Mouse (Mus musculus) midbrain, embryonic 13.5 days (tissue): Measurements from ENCODE around the gene Fgf8. TPM values are rescaled to one million over a fixed set of nuclear protein-coding genes. Genes with fewer than 3 reads are reported as not detected.

Source experiments
- ATAC-seq: fragments of 200-750 bp; cut with Nextera tagmentation; 2 replicates; pipeline ENCODE4 v1.8.0; 2017; ENCODE audit warnings: mild to moderate bottlenecking, moderate TSS enrichment, moderate library complexity
- H3K27ac ChIP-seq: fragments of 300-500 bp; sonication (generic); 2 replicates; pipeline ENCODE4 v1.5.1; 2015; ENCODE audit warnings: inconsistent platforms, mild to moderate bottlenecking, moderate library complexity
- H3K27me3 ChIP-seq: fragments of 300-500 bp; sonication (generic); 2 replicates; pipeline ENCODE4 v1.6.1; 2015; ENCODE audit warnings: mild to moderate bottlenecking, inconsistent platforms
- H3K36me3 ChIP-seq: fragments of 300-500 bp; sonication (generic); 2 replicates; pipeline ENCODE4 v1.6.1; 2015; ENCODE audit warnings: mild to moderate bottlenecking, inconsistent platforms
- H3K4me1 ChIP-seq: fragments of 300-500 bp; sonication (generic); replicated peaks from 2 replicates; pipeline ENCODE4 v1.6.1; 2015; ENCODE audit warnings: inconsistent platforms
- H3K4me2 ChIP-seq: fragments of 300-500 bp; sonication (generic); replicated peaks from 2 replicates; pipeline ENCODE4 v1.6.1; 2015; ENCODE audit warnings: moderate library complexity, mild to moderate bottlenecking, inconsistent platforms
- H3K4me3 ChIP-seq: fragments of 300-500 bp; sonication (generic); replicated peaks from 2 replicates; pipeline ENCODE4 v1.5.1; 2015; ENCODE audit warnings: mild to moderate bottlenecking, inconsistent platforms
- H3K9ac ChIP-seq: fragments of 300-500 bp; sonication (generic); replicated peaks from 2 replicates; pipeline ENCODE4 v1.6.1; 2015; ENCODE audit warnings: mild to moderate bottlenecking, inconsistent platforms
- H3K9me3 ChIP-seq: fragments of 300-500 bp; sonication (generic); 2 replicates; pipeline ENCODE4 v1.6.1; 2016; ENCODE audit warnings: mild to moderate bottlenecking, inconsistent platforms
- WGBS: fragments of 180-500 bp; shearing (Covaris S2); methylation state at CpG from one replicate; pipeline ENCODE4 v1.1.7; 2015; 5-methylcytosine and 5-hydroxymethylcytosine counted together
- polyA plus RNA-seq: library from polyadenylated mRNA; unstranded; fragments of >200 nt; fragmentation: Nextera tagmentation; extraction: Ambion mirVana; gene quantifications from 2 replicates; pipeline ENCODE4 v1.2.1, GENCODE M21; 2015

Gene Fgf8
- 2.1 and 2.8 TPM in 2 replicates for polyA plus RNA-seq

- H3K4me3 ChIP-seq = peak within 1 kb of the TSS; percentile 40
- peaks cover 100% of the 10 kb centered on the region for H3K27me3 ChIP-seq
- peak within 1 kb of the TSS; percentile 62 for H3K9ac ChIP-seq
- ATAC-seq = no peak
- no peak within 1 kb of the TSS for H3K27ac ChIP-seq
- no peaks in the 10 kb centered on the region for H3K36me3 ChIP-seq
- peaks cover 41% of the 10 kb centered on the region for H3K4me1 ChIP-seq
- no peaks in the 10 kb centered on the region for H3K9me3 ChIP-seq
- under 1% methylated on average over 56 of the region's 68 CpGs for WGBS
- H3K4me2 ChIP-seq = peak within 1 kb of the TSS; percentile 66
Measured at GRCm38 (mm10) chr19:45742218-45742983, at the start of gene Fgf8. Fgf8 (minus strand) TSS chr19:45742915.

DNA sequence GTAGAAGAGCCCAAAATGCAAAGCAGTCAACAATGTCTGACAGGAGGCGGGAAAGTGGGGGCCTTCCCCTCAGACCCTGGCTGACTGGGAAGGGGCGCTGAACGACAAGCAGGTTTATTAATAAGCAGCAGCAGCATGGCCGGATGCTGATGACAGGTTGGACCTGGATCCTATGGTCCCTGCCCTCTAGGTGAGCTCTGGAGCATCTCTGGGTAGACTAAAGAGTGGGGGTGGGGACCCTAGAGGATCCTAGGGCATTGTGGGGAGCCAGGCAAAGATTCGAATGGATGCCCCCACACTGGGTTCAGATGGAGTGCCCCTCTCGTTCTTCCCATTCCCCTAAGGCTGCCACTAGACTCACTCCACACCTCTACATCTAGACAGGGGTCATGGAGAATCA is 49.7 kb upstream of the Fgf8 start:
- ATAC-seq = no peak
- no peaks in the 10 kb centered on the region for H3K9me3 ChIP-seq
- WGBS = 82% methylated on average over 6 of the region's 6 CpGs

DNA sequence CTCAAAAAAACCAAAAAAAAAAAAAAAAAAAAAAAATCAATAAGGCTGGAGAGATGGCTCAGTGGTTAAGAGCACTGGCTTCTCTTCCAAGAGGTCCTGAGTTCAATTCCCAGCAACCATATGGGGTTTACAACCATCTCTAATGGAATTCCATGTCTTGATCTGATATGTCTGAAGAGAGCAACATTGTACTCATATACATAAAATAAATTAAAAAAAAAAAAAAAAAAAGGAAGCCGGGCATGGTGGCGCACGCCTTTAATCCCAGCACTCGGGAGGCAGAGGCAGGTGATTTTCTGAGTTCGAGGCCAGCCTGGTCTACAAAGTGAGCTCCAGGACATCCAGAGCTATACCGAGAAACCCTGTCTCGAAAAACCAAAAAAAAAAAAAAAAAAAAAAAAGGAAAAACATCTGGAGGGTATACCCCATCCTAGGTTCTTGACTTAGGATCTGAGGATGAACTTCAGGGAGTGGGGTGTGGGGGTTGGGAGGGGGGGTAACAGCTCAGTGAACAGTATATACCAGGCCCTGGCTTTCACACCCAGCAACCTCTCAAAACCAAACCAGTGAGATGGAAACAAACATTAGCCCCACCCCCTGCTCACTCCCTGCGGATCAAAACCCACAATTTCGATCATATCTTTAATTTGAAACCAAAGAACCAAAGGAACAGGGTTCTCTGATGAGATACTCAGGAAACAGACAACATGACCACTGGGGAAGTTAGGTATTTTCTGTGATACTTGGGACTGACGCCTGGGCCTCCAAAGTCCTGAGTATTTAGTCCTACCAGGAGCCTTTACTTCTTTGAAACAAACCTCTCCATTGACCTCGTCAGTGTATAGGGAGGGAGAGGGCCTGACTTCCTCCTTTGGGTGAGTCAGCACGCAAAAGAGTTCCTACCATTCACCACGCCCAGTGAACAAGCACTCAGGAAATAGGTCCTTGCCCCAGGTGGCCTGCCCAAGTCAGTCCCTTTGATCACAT is 47.5 kb upstream of the Fgf8 start:
- Histone ChIP-seq H3K9me3 (no peaks in the 10 kb centered on the region), H3K4me1 (0 out of 2 replicates have a peak, but pooled peaks cover 4% of the 10 kb centered on the region), H3K4me3 (no peak overlapping the region), H3K9ac (no peak overlapping the region), H3K36me3 (no peaks in the 10 kb centered on the region), H3K4me2 (no peak overlapping the region), H3K27ac (no peak overlapping the region), H3K27me3 (no peaks in the 10 kb centered on the region)
- ATAC-seq = no peak
- WGBS = 83% methylated on average over 13 of the region's 13 CpGs

More for the DNA sequence above, 49.7 kb upstream of the Fgf8 start:
- Histone ChIP-seq H3K27me3 (no peaks in the 10 kb centered on the region), H3K4me2 (no peak overlapping the region), H3K4me3 (no peak overlapping the region), H3K36me3 (no peaks in the 10 kb centered on the region), H3K27ac (no peak overlapping the region), H3K4me1 (peaks cover 10% of the 10 kb centered on the region), H3K9ac (no peak overlapping the region)

- ATAC-seq = no peak
Measured at GRCm38 (mm10) chr19:45789365-45789764, 46.6 kb upstream of the Fgf8 start.

GRCm38 (mm10) chr19:45788337-45788736 is 45.6 kb upstream of the Fgf8 start:
- no peaks in the 10 kb centered on the region for H3K9me3 ChIP-seq
- no peak overlapping the region for H3K4me2 ChIP-seq
- no peaks in the 10 kb centered on the region for H3K36me3 ChIP-seq
- H3K4me1 ChIP-seq = peaks cover 9% of the 10 kb centered on the region
- H3K9ac ChIP-seq = no peak overlapping the region
- H3K27me3 ChIP-seq = no peaks in the 10 kb centered on the region
- no peak for ATAC-seq
- H3K27ac ChIP-seq = no peak overlapping the region
- WGBS = 94% methylated on average over 4 of the region's 4 CpGs
- H3K4me3 ChIP-seq = no peak overlapping the region

More at GRCm38 (mm10) chr19:45789365-45789764, 46.6 kb upstream of the Fgf8 start:
- Histone ChIP-seq H3K4me2 (no peak overlapping the region), H3K36me3 (no peaks in the 10 kb centered on the region), H3K27me3 (no peaks in the 10 kb centered on the region), H3K4me1 (0 out of 2 replicates have a peak, but pooled peaks cover 4% of the 10 kb centered on the region), H3K27ac (no peak overlapping the region), H3K9ac (no peak overlapping the region), H3K9me3 (no peaks in the 10 kb centered on the region), H3K4me3 (no peak overlapping the region)
- 77% methylated on average over 7 of the region's 7 CpGs for WGBS

DNA sequence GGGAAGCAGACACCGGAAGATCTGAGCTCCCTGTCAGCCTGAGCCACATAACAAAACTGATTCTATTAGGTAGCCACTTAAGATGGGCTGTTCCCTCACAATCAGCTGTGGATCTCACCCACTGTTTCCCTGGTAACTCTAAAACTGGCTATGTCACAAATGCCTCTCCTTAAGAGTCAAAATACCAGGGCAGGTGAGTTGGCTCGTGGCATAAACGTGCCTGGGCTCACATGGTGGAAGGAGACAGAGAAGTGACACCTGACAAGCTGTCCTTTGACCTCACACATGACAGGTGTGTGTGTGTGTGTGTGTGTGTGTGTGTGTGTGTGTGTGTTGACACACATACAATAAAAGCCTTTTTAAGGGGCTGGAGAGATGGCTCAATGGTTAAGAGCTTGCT is 44.7 kb upstream of the Fgf8 start:
- H3K9me3 ChIP-seq = no peaks in the 10 kb centered on the region
- peaks cover 5% of the 10 kb centered on the region for H3K4me1 ChIP-seq
- H3K4me2 ChIP-seq = no peak overlapping the region
- WGBS = 74% methylated on average over 3 of the region's 3 CpGs
- no peaks in the 10 kb centered on the region for H3K36me3 ChIP-seq
- H3K27ac ChIP-seq = no peak overlapping the region
- H3K27me3 ChIP-seq = no peaks in the 10 kb centered on the region
- H3K4me3 ChIP-seq = no peak overlapping the region
- no peak overlapping the region; the same call in 1 of the 2 replicates for H3K9ac ChIP-seq
- ATAC-seq = no peak

GRCm38 (mm10) chr19:45785470-45785869 is 42.8 kb upstream of the Fgf8 start:
- 65% methylated on average over 3 of the region's 3 CpGs for WGBS
- H3K27me3 ChIP-seq = no peaks in the 10 kb centered on the region
- no peak overlapping the region for H3K4me2 ChIP-seq
- H3K4me1 ChIP-seq = peaks cover 24% of the 10 kb centered on the region
- no peaks in the 10 kb centered on the region for H3K9me3 ChIP-seq
- no peaks in the 10 kb centered on the region for H3K36me3 ChIP-seq
- H3K27ac ChIP-seq = no peak overlapping the region
- no peak overlapping the region for H3K4me3 ChIP-seq
- no peak overlapping the region for H3K9ac ChIP-seq
- no peak for ATAC-seq

DNA sequence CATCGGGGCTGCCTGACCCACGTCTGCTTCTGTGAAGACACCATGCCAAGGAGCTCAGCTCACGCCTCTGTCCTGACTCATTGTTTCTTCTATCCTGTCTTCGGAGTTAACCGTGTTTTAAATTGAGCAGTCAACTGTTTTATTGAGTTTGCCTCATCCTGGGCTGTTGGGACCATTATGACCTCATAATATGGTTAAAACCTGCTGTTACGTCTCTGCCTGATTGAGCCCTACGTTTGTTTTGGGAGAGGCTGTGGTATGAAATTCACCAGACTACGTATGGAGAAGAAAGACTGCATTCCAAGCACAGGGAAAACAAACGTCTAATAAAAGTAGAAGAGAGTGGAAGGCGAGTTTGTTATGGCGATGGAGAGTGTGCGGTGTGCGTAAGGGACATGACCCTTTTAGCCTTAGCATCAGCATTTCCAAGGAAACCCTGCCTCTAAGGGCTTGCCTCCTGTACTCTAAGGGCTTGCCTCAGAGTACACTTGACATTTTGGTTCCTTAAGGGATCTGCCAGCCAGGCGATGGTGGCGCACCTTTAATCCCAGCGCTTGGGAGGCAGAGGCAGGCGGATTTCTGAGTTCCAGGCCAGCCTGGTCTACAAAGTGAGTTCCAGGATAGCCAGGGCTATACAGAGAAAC is 41.3 kb upstream of the Fgf8 start:
- ATAC-seq = no peak
- no peaks in the 10 kb centered on the region for H3K9me3 ChIP-seq
- peak overlapping the region; percentile 57; the same call in 1 of the 2 replicates for H3K9ac ChIP-seq
- H3K36me3 ChIP-seq = peaks cover 4% of the 10 kb centered on the region; the same call in 1 of the 2 replicates
- H3K4me2 ChIP-seq = peak overlapping the region; percentile 65
- peaks cover 38% of the 10 kb centered on the region for H3K4me1 ChIP-seq
- peak overlapping the region; percentile 65 for H3K27ac ChIP-seq
- peak overlapping the region; percentile 100 for H3K4me3 ChIP-seq
- 32% methylated on average over 17 of the region's 17 CpGs for WGBS
- no peaks in the 10 kb centered on the region for H3K27me3 ChIP-seq

DNA sequence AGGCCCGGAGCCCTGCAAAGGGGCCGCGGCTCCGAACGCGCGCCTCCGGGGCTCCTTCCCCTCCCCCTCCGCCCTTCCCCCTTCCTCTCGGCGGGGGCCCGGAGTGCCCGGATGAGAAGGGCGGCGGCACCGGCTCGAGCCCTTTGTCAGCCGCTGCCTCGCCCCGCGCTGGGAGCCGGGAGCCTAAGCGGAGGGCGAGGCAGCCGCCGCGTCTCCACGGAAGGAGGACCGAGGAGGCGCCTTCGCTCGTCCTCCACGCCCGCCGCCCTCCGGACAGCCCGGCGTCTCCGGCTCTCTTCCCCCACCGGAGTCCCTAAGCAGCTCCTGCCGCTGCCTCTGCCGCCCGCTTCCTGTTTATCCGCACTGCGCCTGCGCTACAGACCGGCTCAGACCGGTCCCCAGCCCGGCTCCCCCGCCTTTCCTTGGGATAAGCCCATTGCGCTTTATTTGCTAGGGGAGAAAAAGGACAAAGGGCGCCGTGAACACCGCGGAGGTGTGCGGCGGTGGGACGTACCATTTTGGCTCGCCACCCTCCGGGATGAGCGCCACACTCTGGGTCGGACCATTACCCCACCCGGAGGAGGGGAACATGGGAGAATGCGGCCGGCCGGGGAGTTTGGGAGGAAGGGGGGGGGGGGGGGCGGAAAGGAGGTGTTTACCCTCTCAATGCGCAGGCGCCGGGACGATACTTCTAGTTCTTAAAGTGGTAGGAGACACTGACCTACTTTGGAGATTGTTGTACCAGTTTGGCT is 40.6 kb upstream of the Fgf8 start, which contains the start of gene Mgea5:
Gene Mgea5, minus strand, starts transcription at position 657 of the 752 bp plus-strand sequence.
- Histone ChIP-seq H3K36me3 (peaks cover 10% of the 10 kb centered on the region), H3K9ac (peak within 1 kb of the TSS; percentile 99), H3K9me3 (no peaks in the 10 kb centered on the region), H3K27ac (peak within 1 kb of the TSS; percentile 98), H3K4me3 (peak within 1 kb of the TSS; percentile 100), H3K27me3 (no peaks in the 10 kb centered on the region), H3K4me1 (peaks cover 41% of the 10 kb centered on the region), H3K4me2 (peak within 1 kb of the TSS; percentile 65)
- ATAC-seq = peak; percentile 98
- under 1% methylated on average over 58 of the region's 71 CpGs for WGBS

DNA sequence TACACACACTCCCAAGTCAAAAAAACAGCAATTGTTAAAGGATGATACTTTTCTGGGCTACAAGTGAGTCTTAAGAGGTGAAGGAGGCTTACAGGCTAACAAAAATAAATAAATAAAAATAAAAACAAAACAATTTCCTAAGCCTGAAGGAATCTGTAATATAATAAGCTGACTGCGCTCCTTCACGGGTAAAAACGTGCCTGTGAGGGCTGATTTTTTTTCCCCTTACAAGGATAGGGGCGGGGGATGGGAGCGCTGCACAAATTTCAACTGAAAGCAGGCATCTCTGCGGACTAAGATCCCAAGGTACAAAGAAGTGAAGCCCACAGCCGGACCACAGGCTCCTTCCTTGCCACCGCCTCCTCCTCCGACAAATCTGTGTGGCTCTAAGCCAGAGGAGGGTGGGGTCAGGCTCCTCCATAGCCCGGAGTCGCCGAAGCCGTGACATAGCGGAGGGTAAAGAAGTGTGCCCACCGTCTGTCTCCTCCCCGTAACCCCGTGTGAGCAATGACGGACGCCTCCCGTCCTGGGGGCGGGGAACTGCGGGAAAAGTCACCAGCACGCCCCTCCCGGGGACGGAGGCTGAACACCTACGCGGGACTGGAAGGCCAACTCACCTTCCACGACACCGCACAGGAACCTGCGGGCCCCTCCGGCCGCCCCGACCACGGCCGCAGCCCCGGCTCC is 39.7 kb upstream of the Fgf8 start:
- peak overlapping the region; percentile 99 for H3K9ac ChIP-seq
- H3K4me1 ChIP-seq = peaks cover 48% of the 10 kb centered on the region
- peak overlapping the region; percentile 100 for H3K4me3 ChIP-seq
- 1% methylated on average over 36 of the region's 36 CpGs for WGBS
- no peaks in the 10 kb centered on the region for H3K9me3 ChIP-seq
- peaks cover 19% of the 10 kb centered on the region for H3K36me3 ChIP-seq
- H3K27ac ChIP-seq = peak overlapping the region; percentile 98
- H3K27me3 ChIP-seq = no peaks in the 10 kb centered on the region
- peak; percentile 52 for ATAC-seq
- peak overlapping the region; percentile 65 for H3K4me2 ChIP-seq
